Mouse (Mus musculus) forebrain, embryonic 11.5 days (tissue): ENCODE results near the gene Ehd3. TPM values are rescaled to one million over a fixed set of nuclear protein-coding genes. Genes with fewer than 3 reads are reported as not detected.

Experiments
- ATAC-seq: fragments of 200-750 bp; cut with Nextera tagmentation; replicated peaks from 2 replicates; pipeline ENCODE4 v1.8.0; 2017; ENCODE audit warnings: moderate TSS enrichment; ENCODE audit not compliant: low FRiP score
- DNase-seq: peaks from one replicate; pipeline ENCODE4 v3.0.0-alpha.2; 2017; ENCODE audit warnings: low spot score
- H3K27ac ChIP-seq: fragments of 300-500 bp; sonication (generic); 2 replicates; pipeline ENCODE4 v1.5.1; 2014; ENCODE audit warnings: low read depth, low read length
- H3K27me3 ChIP-seq: fragments of 300-500 bp; sonication (generic); 2 replicates; pipeline ENCODE4 v1.6.1; 2014; ENCODE audit warnings: mild to moderate bottlenecking, low read length, mixed read lengths; ENCODE audit not compliant: control insufficient read depth, insufficient read depth
- H3K36me3 ChIP-seq: fragments of 300-500 bp; sonication (generic); 2 replicates; pipeline ENCODE4 v1.6.1; 2014; ENCODE audit warnings: mild to moderate bottlenecking, low read length, moderate library complexity, mixed read lengths; ENCODE audit not compliant: control insufficient read depth, insufficient read depth
- H3K4me1 ChIP-seq: fragments of 300-500 bp; sonication (generic); replicated peaks from 2 replicates; pipeline ENCODE4 v1.6.1; 2014; ENCODE audit warnings: low read length, mixed read lengths; ENCODE audit not compliant: control insufficient read depth, insufficient read depth
- H3K4me2 ChIP-seq: fragments of 300-500 bp; sonication (generic); 2 replicates; pipeline ENCODE4 v1.6.1; 2014; ENCODE audit warnings: low read depth, mild to moderate bottlenecking, low read length, moderate library complexity, mixed read lengths; ENCODE audit not compliant: severe bottlenecking
- H3K4me3 ChIP-seq: fragments of 300-500 bp; sonication (generic); 2 replicates; pipeline ENCODE4 v1.5.1; 2014; ENCODE audit warnings: low read depth, low read length
- H3K9ac ChIP-seq: fragments of 300-500 bp; sonication (generic); 2 replicates; pipeline ENCODE4 v1.6.1; 2014; ENCODE audit warnings: low read length
- H3K9me3 ChIP-seq: fragments of 300-500 bp; sonication (generic); 2 replicates; pipeline ENCODE4 v1.6.1; 2016; ENCODE audit warnings: low read length, mixed read lengths; ENCODE audit not compliant: control insufficient read depth
- WGBS: fragments of 180-500 bp; shearing (Covaris S2); extraction: QIAGEN DNeasy Blood & Tissue Kit; methylation state at CpG from one replicate; pipeline ENCODE4 v1.1.7; 2014; 5-methylcytosine and 5-hydroxymethylcytosine counted together
- polyA plus RNA-seq: library from polyadenylated mRNA; unstranded; fragments of >200 nt; fragmentation: Nextera tagmentation; extraction: Ambion mirVana; gene quantifications from 2 replicates; pipeline ENCODE4 v1.2.1, GENCODE M21; 2014

The Ehd3 gene
- polyA plus RNA-seq, 1 experiment from 2014 or later, result 9.1 TPM

GRCm38 (mm10) chr17:73853717-73854116, 49.8 kb downstream of the Ehd3 start:
- H3K27ac ChIP-seq, result no peak overlapping the region
- H3K4me1 ChIP-seq, result no peaks in the 10 kb centered on the region
- H3K9ac ChIP-seq, result no peak overlapping the region
- H3K4me2 ChIP-seq, result no peak overlapping the region
- no peaks in the 10 kb centered on the region for H3K36me3 ChIP-seq
- WGBS, result 62% methylated on average over 4 of the region's 4 CpGs
- no peak for DNase-seq
- no peak for ATAC-seq
- no peaks in the 10 kb centered on the region for H3K9me3 ChIP-seq
- H3K4me3 ChIP-seq, result no peak overlapping the region
- no peaks in the 10 kb centered on the region for H3K27me3 ChIP-seq

GRCm38 (mm10) chr17:73869008-73869685, 65.2 kb downstream of the Ehd3 start:
- H3K4me1 ChIP-seq, result no peaks in the 10 kb centered on the region
- H3K9me3 ChIP-seq, result no peaks in the 10 kb centered on the region
- no peak overlapping the region for H3K27ac ChIP-seq
- H3K27me3 ChIP-seq, result no peaks in the 10 kb centered on the region
- H3K9ac ChIP-seq, result no peak overlapping the region
- ATAC-seq, result no peak
- H3K4me3 ChIP-seq, result no peak overlapping the region
- 94% methylated on average over 9 of the region's 9 CpGs for WGBS
- H3K36me3 ChIP-seq, result no peaks in the 10 kb centered on the region
- H3K4me2 ChIP-seq, result no peak overlapping the region
- no peak for DNase-seq

- H3K9ac ChIP-seq, result no peak overlapping the region
- WGBS, result 90% methylated on average over 14 of the region's 14 CpGs
- H3K4me2 ChIP-seq, result no peak overlapping the region
- H3K36me3 ChIP-seq, result no peaks in the 10 kb centered on the region
- H3K27me3 ChIP-seq, result no peaks in the 10 kb centered on the region
- ATAC-seq (no peak), DNase-seq (no peak)
- no peaks in the 10 kb centered on the region for H3K4me1 ChIP-seq
- H3K4me3 ChIP-seq, result no peak overlapping the region
- no peaks in the 10 kb centered on the region for H3K9me3 ChIP-seq
- H3K27ac ChIP-seq, result no peak overlapping the region
Measured at GRCm38 (mm10) chr17:73870956-73871605, 67.1 kb downstream of the Ehd3 start.

- 87% methylated on average over 4 of the region's 4 CpGs for WGBS
- ATAC-seq (no peak), DNase-seq (no peak)
- no peak overlapping the region for H3K9ac ChIP-seq
- no peak overlapping the region for H3K27ac ChIP-seq
- no peaks in the 10 kb centered on the region for H3K4me1 ChIP-seq
- no peaks in the 10 kb centered on the region for H3K9me3 ChIP-seq
- H3K4me2 ChIP-seq, result no peak overlapping the region
- H3K4me3 ChIP-seq, result no peak overlapping the region
- H3K36me3 ChIP-seq, result no peaks in the 10 kb centered on the region
- H3K27me3 ChIP-seq, result no peaks in the 10 kb centered on the region
Measured at GRCm38 (mm10) chr17:73875268-73875667, 71.3 kb downstream of the Ehd3 start.

GRCm38 (mm10) chr17:73875674-73876073, 71.7 kb downstream of the Ehd3 start:
- H3K4me3 ChIP-seq, result no peak overlapping the region
- H3K4me1 ChIP-seq, result no peaks in the 10 kb centered on the region
- no peak overlapping the region for H3K4me2 ChIP-seq
- WGBS, result 87% methylated on average over 7 of the region's 7 CpGs
- ATAC-seq, result no peak
- H3K9ac ChIP-seq, result no peak overlapping the region
- no peaks in the 10 kb centered on the region for H3K27me3 ChIP-seq
- H3K27ac ChIP-seq, result no peak overlapping the region
- no peaks in the 10 kb centered on the region for H3K36me3 ChIP-seq
- DNase-seq, result no peak
- H3K9me3 ChIP-seq, result no peaks in the 10 kb centered on the region

- Histone ChIP-seq H3K27me3 (no peaks in the 10 kb centered on the region), H3K27ac (no peak overlapping the region), H3K4me1 (no peaks in the 10 kb centered on the region), H3K36me3 (no peaks in the 10 kb centered on the region), H3K4me2 (no peak overlapping the region), H3K9ac (no peak overlapping the region), H3K4me3 (no peak overlapping the region), H3K9me3 (no peaks in the 10 kb centered on the region)
- DNase-seq (no peak), ATAC-seq (peak; percentile 79)
- WGBS, result 90% methylated on average over 10 of the region's 10 CpGs
Measured at GRCm38 (mm10) chr17:73879262-73879916, 75.5 kb downstream of the Ehd3 start.

- H3K9me3 ChIP-seq, result no peaks in the 10 kb centered on the region
- ATAC-seq (no peak), DNase-seq (no peak)
- no peak overlapping the region for H3K4me3 ChIP-seq
- WGBS, result 91% methylated on average over 6 of the region's 6 CpGs
- no peaks in the 10 kb centered on the region for H3K27me3 ChIP-seq
- H3K9ac ChIP-seq, result no peak overlapping the region
- no peak overlapping the region for H3K27ac ChIP-seq
- H3K4me2 ChIP-seq, result no peak overlapping the region
- no peaks in the 10 kb centered on the region for H3K4me1 ChIP-seq
- no peaks in the 10 kb centered on the region for H3K36me3 ChIP-seq
Measured at GRCm38 (mm10) chr17:73880286-73880685, 76.4 kb downstream of the Ehd3 start.

GRCm38 (mm10) chr17:73881295-73881694, 77.4 kb downstream of the Ehd3 start:
- ATAC-seq, result no peak
- Histone ChIP-seq H3K4me2 (no peak overlapping the region), H3K4me1 (no peaks in the 10 kb centered on the region), H3K27ac (no peak overlapping the region), H3K27me3 (no peaks in the 10 kb centered on the region), H3K36me3 (no peaks in the 10 kb centered on the region), H3K9ac (no peak overlapping the region), H3K4me3 (no peak overlapping the region), H3K9me3 (no peaks in the 10 kb centered on the region)
- 81% methylated on average over 6 of the region's 6 CpGs for WGBS
- no peak for DNase-seq
